Mouse (Mus musculus) C2C12 (cell line): Measurements from ENCODE around the gene Lrmda. TPM values are rescaled to one million over a fixed set of nuclear protein-coding genes. Genes with fewer than 3 reads are reported as not detected.

Source experiments
- H3K27me3 ChIP-seq: one replicate; pipeline ENCODE4 v1.6.1; 2011; ENCODE audit not compliant: control insufficient read depth, insufficient read depth, insufficient read length
- H3K36me3 ChIP-seq: one replicate; pipeline ENCODE4 v1.6.1; 2011; ENCODE audit not compliant: control insufficient read depth, insufficient read depth
- H3K4me3 ChIP-seq: one replicate; pipeline ENCODE4 v1.5.1; 2011; ENCODE audit warnings: mild to moderate bottlenecking, control low read depth; ENCODE audit not compliant: poor library complexity, insufficient read depth, severe bottlenecking
- H3K79me2 ChIP-seq: one replicate; pipeline ENCODE4 v1.6.1; 2011; ENCODE audit not compliant: control insufficient read depth, insufficient read depth
- H3K79me3 ChIP-seq: one replicate; pipeline ENCODE4 v1.6.1; 2011; ENCODE audit warnings: low read depth, control low read depth
- H3ac ChIP-seq: one replicate; pipeline ENCODE3; 2011; ENCODE audit warnings: low read depth; ENCODE audit not compliant: control insufficient read depth, insufficient read length
- CEBPB ChIP-seq: IDR thresholded peaks from one replicate; pipeline ENCODE4 v1.6.1; 2011; ENCODE audit warnings: low read depth, mild to moderate bottlenecking, control low read depth, moderate library complexity
- CTCF ChIP-seq: IDR thresholded peaks from one replicate; pipeline ENCODE4 v1.5.1; 2011; ENCODE audit not compliant: control insufficient read depth, insufficient read depth, insufficient read length
- FOSL1 ChIP-seq: IDR thresholded peaks from one replicate; pipeline ENCODE4 v1.8.0; 2011; ENCODE audit warnings: mild to moderate bottlenecking, low read length; ENCODE audit not compliant: poor library complexity, insufficient read depth, severe bottlenecking
- MAX ChIP-seq: IDR thresholded peaks from one replicate; pipeline ENCODE4 v1.6.1; 2011; ENCODE audit warnings: mild to moderate bottlenecking, control low read depth
- MYOD1 ChIP-seq: IDR thresholded peaks from one replicate; pipeline ENCODE4 v1.6.1; 2011; ENCODE audit warnings: low read depth; ENCODE audit not compliant: control insufficient read depth, insufficient read length
- MYOG ChIP-seq: IDR thresholded peaks from one replicate; pipeline ENCODE4 v1.6.1; 2011; ENCODE audit not compliant: control insufficient read depth, insufficient read length; ENCODE audit errors: extremely low read depth
- USF1 ChIP-seq: IDR thresholded peaks from one replicate; pipeline ENCODE4 v1.6.1; 2011; ENCODE audit warnings: low read depth, mild to moderate bottlenecking, control low read depth, moderate library complexity
- polyA plus RNA-seq: library from polyadenylated mRNA; unstranded; fragments of >200 nt; fragmentation: generic; extraction: Trizol; gene quantifications from one replicate; pipeline ENCODE4 v1.2.1, GENCODE M21; 2012; ENCODE audit warnings: missing spikeins

The Lrmda gene
- polyA plus RNA-seq, 1 experiment, result not detected

- TF ChIP-seq CTCF (no peak), CEBPB (no peak), MYOG (no peak), FOSL1 (no peak), MYOD1 (no peak), USF1 (no peak), MAX (no peak)
These were observed 206.7 kb downstream of the Lrmda start for GRCm38 (mm10) chr14:22226205-22226604.

GRCm38 (mm10) chr14:22228253-22228968, 208.9 kb downstream of the Lrmda start:
- Histone ChIP-seq H3K79me3 (no peaks in the 10 kb centered on the region), H3K79me2 (no peaks in the 10 kb centered on the region), H3K4me3 (no peak overlapping the region), H3K27me3 (no peaks in the 10 kb centered on the region), H3K36me3 (no peaks in the 10 kb centered on the region), H3ac (no peak overlapping the region)
- TF ChIP-seq MYOD1, result no peak

More at GRCm38 (mm10) chr14:22226205-22226604, 206.7 kb downstream of the Lrmda start:
- Histone ChIP-seq H3ac (no peak overlapping the region), H3K27me3 (no peaks in the 10 kb centered on the region), H3K36me3 (no peaks in the 10 kb centered on the region), H3K4me3 (no peak overlapping the region), H3K79me3 (no peaks in the 10 kb centered on the region), H3K79me2 (no peaks in the 10 kb centered on the region)

GRCm38 (mm10) chr14:22240315-22240714, 220.8 kb downstream of the Lrmda start:
- TF ChIP-seq MYOD1 (no peak), MAX (no peak), MYOG (no peak), CEBPB (no peak), CTCF (no peak), USF1 (no peak), FOSL1 (no peak)
- Histone ChIP-seq H3ac (no peak overlapping the region), H3K79me2 (no peaks in the 10 kb centered on the region), H3K36me3 (no peaks in the 10 kb centered on the region), H3K79me3 (no peaks in the 10 kb centered on the region), H3K27me3 (no peaks in the 10 kb centered on the region), H3K4me3 (no peak overlapping the region)

- no peaks in the 10 kb centered on the region for H3K79me2 ChIP-seq
- H3K79me3 ChIP-seq, result no peaks in the 10 kb centered on the region
- TF ChIP-seq MYOD1 (no peak), MAX (no peak), USF1 (no peak), MYOG (no peak), FOSL1 (no peak), CTCF (no peak), CEBPB (no peak)
These were observed 235.9 kb downstream of the Lrmda start for GRCm38 (mm10) chr14:22255458-22255857.

GRCm38 (mm10) chr14:22256274-22256673, 236.8 kb downstream of the Lrmda start:
- Histone ChIP-seq H3K4me3 (no peak overlapping the region), H3K79me2 (no peaks in the 10 kb centered on the region), H3ac (no peak overlapping the region), H3K79me3 (no peaks in the 10 kb centered on the region), H3K36me3 (no peaks in the 10 kb centered on the region), H3K27me3 (peaks cover 4% of the 10 kb centered on the region)
- TF ChIP-seq CTCF (no peak), MYOG (no peak), MAX (no peak), FOSL1 (no peak), CEBPB (no peak), USF1 (no peak), MYOD1 (no peak)

More at GRCm38 (mm10) chr14:22255458-22255857, 235.9 kb downstream of the Lrmda start:
- no peak overlapping the region for H3K4me3 ChIP-seq
- no peak overlapping the region for H3ac ChIP-seq
- no peaks in the 10 kb centered on the region for H3K36me3 ChIP-seq
- peaks cover 4% of the 10 kb centered on the region for H3K27me3 ChIP-seq

- no peaks in the 10 kb centered on the region for H3K79me3 ChIP-seq
- H3ac ChIP-seq, result no peak overlapping the region
- H3K27me3 ChIP-seq, result peaks cover 4% of the 10 kb centered on the region
- no peak overlapping the region for H3K4me3 ChIP-seq
- TF ChIP-seq MAX (no peak), CEBPB (no peak), MYOG (no peak), MYOD1 (no peak), FOSL1 (no peak), USF1 (no peak), CTCF (no peak)
- no peaks in the 10 kb centered on the region for H3K79me2 ChIP-seq
- H3K36me3 ChIP-seq, result no peaks in the 10 kb centered on the region
These were observed 240.0 kb downstream of the Lrmda start for GRCm38 (mm10) chr14:22259376-22260032.
